Mouse (Mus musculus): ENCODE data around the gene Arntl2. TPM values are rescaled to one million over a fixed set of nuclear protein-coding genes. Genes with fewer than 3 reads are reported as not detected.
A peak's percentile ranks its signal among the peaks of the same experiment; 100 is the strongest.
"Not testable (repeated sequence)": the region's sequence is repeated elsewhere in the genome, so short reads cannot be mapped to it uniquely, and the experiment has no call there.

Arntl2 gene
- total RNA-seq, 2 experiments from 2014 or later: 0.39 to 1.3 TPM

GRCm38 (mm10) chr6:146844867-146845266, 49.0 kb downstream of the Arntl2 start:
- intact Hi-C loops (cut with DNase I): loop anchor here (5.0 kb wide), 1 partner anchor 102 kb away; no protein-coding TSS in a partner anchor
- DNase-seq: no peak

- intact Hi-C loops (cut with DNase I): no loop called here
Measured at GRCm38 (mm10) chr6:146845347-146845746, 49.5 kb downstream of the Arntl2 start.

GRCm38 (mm10) chr6:146845961-146846750, 50.3 kb downstream of the Arntl2 start:
- intact Hi-C loops (cut with DNase I): no loop called here
- DNase-seq: peak; percentile 22

More at GRCm38 (mm10) chr6:146845347-146845746, 49.5 kb downstream of the Arntl2 start:
- DNase-seq: no peak

DNA sequence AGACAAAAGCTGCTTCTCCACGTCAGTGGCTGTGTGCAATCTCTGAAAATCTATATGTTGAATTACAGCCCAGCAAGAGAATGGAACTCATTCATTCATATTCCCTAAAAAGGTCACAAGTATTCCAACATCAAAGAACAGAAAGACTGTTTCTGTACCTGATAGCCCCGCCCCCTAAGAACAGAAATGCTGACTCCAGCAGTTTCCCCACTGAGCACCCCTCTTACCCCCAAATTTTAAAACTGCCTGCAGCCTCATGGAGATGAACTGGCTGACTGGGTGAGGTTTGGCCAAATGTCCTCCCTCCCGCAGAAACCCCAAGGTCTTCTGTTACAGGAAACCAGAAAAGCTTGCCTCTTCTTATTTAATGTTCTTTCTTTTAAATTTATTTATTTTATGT, 51.5 kb downstream of the Arntl2 start:
- no peak for DNase-seq
- intact Hi-C loops (cut with DNase I): no loop called here

- DNase-seq: no peak
- intact Hi-C loops (cut with DNase I): no loop called here
Measured at GRCm38 (mm10) chr6:146848281-146848680, 52.4 kb downstream of the Arntl2 start.

GRCm38 (mm10) chr6:146850050-146850449, 54.2 kb downstream of the Arntl2 start, which contains the start of gene Smco2:
Gene Smco2, plus strand, starts transcription at chr6:146850104.
- intact Hi-C loops (cut with DNase I): no loop called here
- no peak for DNase-seq

DNA sequence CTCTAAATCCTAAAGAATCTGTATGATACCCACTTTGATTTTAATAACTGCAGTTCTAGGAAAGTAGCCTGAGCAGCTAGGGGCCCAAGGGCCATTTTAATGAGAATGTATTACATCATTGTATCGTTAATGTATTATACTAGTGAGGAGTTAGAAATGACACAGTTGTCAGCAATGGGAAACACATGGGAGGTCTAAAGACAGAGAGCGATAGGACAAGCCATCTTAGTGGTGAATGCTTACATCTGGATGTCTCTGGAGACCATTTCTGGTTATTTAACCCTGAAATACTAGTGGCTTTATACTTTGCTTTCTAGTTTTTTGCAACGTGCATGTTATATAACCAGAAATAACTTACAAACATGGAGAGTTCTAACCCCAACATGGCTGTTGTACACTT, 56.1 kb downstream of the Arntl2 start:
- intact Hi-C loops (cut with DNase I): no loop called here
- DNase-seq: no peak

- intact Hi-C loops (cut with DNase I): no loop called here
- no peak for DNase-seq
Measured at GRCm38 (mm10) chr6:146852739-146853138, 56.9 kb downstream of the Arntl2 start.

- intact Hi-C loops (cut with DNase I): no loop called here
- DNase-seq: no peak
Measured at GRCm38 (mm10) chr6:146855185-146855584, 59.3 kb downstream of the Arntl2 start.

- DNase-seq: no peak
- intact Hi-C loops (cut with DNase I): no loop called here
Measured at GRCm38 (mm10) chr6:146857386-146857785, 61.5 kb downstream of the Arntl2 start.

GRCm38 (mm10) chr6:146863154-146863553, 67.3 kb downstream of the Arntl2 start:
- intact Hi-C loops (cut with DNase I): no loop called here
- DNase-seq: no peak

DNA sequence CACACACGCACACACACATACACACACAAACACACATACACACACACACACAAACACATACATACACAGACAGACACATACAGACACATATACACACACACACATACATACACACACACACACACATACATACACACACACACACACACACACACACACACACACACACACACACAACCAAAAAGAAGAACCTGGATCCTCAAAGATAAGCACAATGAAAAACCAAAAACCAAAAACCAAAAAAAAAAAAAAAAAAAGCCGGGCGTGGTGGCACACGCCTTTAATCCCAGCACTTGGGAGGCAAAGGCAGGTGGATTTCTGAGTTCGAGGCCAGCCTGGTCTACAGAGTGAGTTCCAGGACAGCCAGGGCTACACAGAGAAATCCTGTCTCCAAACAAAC, 68.5 kb downstream of the Arntl2 start:
- DNase-seq; intact Hi-C loops (cut with DNase I): not testable (repeated sequence)

DNA sequence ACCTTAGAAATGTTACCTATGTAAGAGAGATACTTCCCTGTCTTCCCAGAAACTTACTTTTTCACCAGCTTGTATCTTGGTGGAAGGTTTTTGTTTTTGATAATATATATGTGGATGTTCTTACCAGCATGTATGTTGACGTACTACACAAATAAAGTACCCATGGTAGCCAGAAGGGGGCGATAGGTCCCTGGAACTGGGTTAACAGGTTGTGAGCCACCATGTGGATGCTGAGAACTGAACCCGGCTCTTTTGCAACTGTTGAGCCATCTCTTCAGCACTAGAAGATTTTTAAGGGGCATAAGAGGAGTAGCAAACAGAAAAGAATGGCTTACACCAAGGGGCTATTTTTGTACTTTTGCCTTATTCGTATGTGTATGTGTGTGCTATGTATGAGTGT, 69.8 kb downstream of the Arntl2 start:
- no peak for DNase-seq
- intact Hi-C loops (cut with DNase I): no loop called here

DNA sequence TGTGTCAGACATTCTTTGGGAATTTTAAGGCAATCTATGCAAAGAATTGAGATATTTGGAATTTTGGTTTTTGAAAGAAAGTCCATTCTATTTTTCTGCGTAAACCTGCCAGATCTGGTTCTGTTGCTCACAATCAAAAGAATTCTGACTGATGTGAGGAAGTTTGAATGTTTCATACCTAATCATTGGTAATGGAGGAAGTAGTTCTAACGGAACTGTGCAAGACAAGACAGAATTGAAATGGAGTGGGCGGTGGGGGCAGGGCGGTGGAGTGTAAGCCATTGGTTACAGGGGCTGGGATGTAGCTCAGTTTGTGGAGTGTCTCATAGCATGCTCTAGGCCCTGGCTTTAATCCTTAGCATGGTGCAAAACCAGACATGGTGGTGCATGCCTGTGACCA, 76.1 kb downstream of the Arntl2 start:
- intact Hi-C loops (cut with DNase I): no loop called here
- no peak for DNase-seq

GRCm38 (mm10) chr6:146874415-146874814, 78.6 kb downstream of the Arntl2 start:
- intact Hi-C loops (cut with DNase I): no loop called here
- no peak for DNase-seq

- DNase-seq: no peak
- intact Hi-C loops (cut with DNase I): no loop called here
Measured at GRCm38 (mm10) chr6:146876820-146877219, 81.0 kb downstream of the Arntl2 start.

- intact Hi-C loops (cut with DNase I): no loop called here
Measured at GRCm38 (mm10) chr6:146877425-146878045, 81.7 kb downstream of the Arntl2 start.

DNA sequence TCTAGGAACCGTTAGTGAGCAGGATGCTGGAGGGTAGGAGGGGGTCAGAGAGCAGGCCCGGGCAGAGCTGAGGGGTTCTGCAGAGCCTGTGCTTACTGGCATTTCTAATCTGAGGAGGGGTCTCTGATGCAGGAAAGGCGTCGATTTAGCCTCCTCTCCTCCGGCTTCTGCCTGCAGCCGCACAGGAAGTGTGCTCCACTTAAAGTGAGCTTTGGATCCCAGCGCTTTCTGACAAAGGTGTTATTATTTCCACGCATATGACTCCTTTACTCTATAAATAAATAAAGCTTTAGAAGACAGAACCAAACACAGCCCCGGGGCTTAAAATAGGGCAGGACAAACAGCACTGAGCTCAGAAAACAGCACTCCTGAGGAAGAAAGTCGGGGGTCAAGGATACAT, 83.1 kb downstream of the Arntl2 start:
- no peak for DNase-seq
- intact Hi-C loops (cut with DNase I): no loop called here

More at GRCm38 (mm10) chr6:146877425-146878045, 81.7 kb downstream of the Arntl2 start:
- DNase-seq: no peak

GRCm38 (mm10) chr6:146879856-146880255, 84.0 kb downstream of the Arntl2 start:
- intact Hi-C loops (cut with DNase I): no loop called here
- no peak for DNase-seq

GRCm38 (mm10) chr6:146880296-146880695, 84.4 kb downstream of the Arntl2 start:
- intact Hi-C loops (cut with DNase I): no loop called here
- DNase-seq: no peak

GRCm38 (mm10) chr6:146881896-146882770, 86.3 kb downstream of the Arntl2 start:
- intact Hi-C loops (cut with DNase I): no loop called here
- DNase-seq: no peak

All from gastrocnemius, postnatal 36 days (tissue).